Mouse (Mus musculus) cerebral cortex, adult 2 months (tissue): ENCODE data around the gene Dguok.

Source experiments
- WGBS: fragments of 180-500 bp; shearing (Covaris S2); methylation state at CpG from one replicate; pipeline ENCODE4 v1.1.7; 2018; 5-methylcytosine and 5-hydroxymethylcytosine counted together

Gene Dguok

DNA sequence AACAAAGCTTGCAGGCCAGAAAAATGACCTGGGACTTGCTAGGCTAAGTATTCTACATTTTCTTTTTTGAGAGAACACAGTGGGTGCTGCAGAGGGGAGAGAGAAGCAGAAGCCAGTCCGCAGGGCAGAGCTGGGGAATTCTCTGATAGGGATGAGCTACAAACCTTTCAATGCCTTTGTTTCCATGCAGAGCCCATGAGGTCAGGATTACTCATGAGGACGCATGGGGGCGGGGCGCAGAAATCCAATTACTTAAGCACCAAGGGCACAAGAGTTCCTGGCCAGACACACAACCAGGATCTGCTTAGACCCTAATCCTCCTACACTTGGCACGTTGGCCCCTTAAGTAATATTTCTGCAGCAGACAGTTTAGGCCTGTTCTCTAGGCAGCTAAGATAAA lies 71.6 kb downstream of the Dguok start:
- WGBS = 45% methylated on average over 5 of the region's 5 CpGs

DNA sequence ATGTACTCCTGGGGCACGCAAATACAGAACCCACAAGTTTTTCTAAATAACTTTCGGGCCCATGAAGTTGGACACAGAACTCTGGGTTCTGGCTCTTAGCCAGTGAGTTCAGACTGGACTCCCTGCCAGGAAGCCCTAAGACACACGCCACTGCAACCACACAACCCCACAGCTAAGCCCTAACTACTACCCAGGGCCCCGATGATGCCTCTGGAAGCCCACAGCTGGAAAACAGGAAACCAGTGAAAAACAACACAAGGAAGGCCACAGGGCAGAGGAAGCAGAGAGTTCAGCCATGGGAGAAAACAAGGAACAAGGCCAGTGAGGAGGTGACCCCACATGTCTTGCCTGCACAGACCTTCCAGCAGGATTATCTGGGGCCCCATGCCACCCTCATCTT lies 73.2 kb downstream of the Dguok start:
- 27% methylated on average over 4 of the region's 4 CpGs for WGBS

DNA sequence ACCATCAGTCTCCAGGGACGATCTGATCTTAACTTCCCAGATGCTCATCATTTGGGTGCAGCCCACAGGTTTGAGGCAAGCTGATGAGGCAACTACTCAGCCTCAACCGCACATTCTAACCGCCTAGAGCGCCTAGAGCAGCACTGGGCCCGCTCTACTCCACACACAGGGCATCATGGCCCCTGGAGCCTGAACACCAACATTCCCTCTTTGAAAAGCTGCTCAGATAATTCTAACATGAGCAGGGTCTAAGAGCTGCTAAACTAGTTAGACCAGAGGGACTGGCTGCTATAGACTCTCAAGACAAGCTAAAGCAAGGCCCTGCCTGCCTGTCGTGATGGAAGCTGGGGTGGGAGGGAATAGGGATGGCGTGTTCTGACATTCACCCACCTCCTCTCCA lies 73.8 kb downstream of the Dguok start:
- 58% methylated on average over 7 of the region's 7 CpGs for WGBS
